Mouse (Mus musculus) limb, embryonic 11.5 days (tissue): ENCODE measurements around the gene C2cd2. TPM values are rescaled to one million over a fixed set of nuclear protein-coding genes. Genes with fewer than 3 reads are reported as not detected.

Experiments
- ATAC-seq: fragments of 200-750 bp; cut with Nextera tagmentation; 2 replicates; pipeline ENCODE4 v1.8.0; 2017; ENCODE audit warnings: low read depth; ENCODE audit not compliant: insufficient number of reproducible peaks, low FRiP score, low TSS enrichment
- DNase-seq: peaks from one replicate; pipeline ENCODE4 v3.0.0-alpha.2; 2015; ENCODE audit warnings: low spot score
- H3K27ac ChIP-seq: fragments of 300-500 bp; sonication (generic); replicated peaks from 2 replicates; pipeline ENCODE4 v1.5.1; 2014; ENCODE audit warnings: low read depth, mild to moderate bottlenecking, low read length
- H3K27me3 ChIP-seq: fragments of 300-500 bp; sonication (generic); 2 replicates; pipeline ENCODE4 v1.6.1; 2014; ENCODE audit warnings: mild to moderate bottlenecking, low read length, mixed read lengths; ENCODE audit not compliant: control insufficient read depth, insufficient read depth
- H3K36me3 ChIP-seq: fragments of 300-500 bp; sonication (generic); 2 replicates; pipeline ENCODE4 v1.6.1; 2014; ENCODE audit warnings: mild to moderate bottlenecking, low read length, moderate library complexity, mixed read lengths; ENCODE audit not compliant: control insufficient read depth, insufficient read depth
- H3K4me1 ChIP-seq: fragments of 300-500 bp; sonication (generic); 2 replicates; pipeline ENCODE4 v1.6.1; 2014; ENCODE audit warnings: low read length, mixed read lengths; ENCODE audit not compliant: control insufficient read depth, insufficient read depth
- H3K4me2 ChIP-seq: fragments of 300-500 bp; sonication (generic); 2 replicates; pipeline ENCODE4 v1.6.1; 2014; ENCODE audit warnings: low read depth, mild to moderate bottlenecking, moderate library complexity; ENCODE audit not compliant: severe bottlenecking
- H3K4me3 ChIP-seq: fragments of 300-500 bp; sonication (generic); 2 replicates; pipeline ENCODE4 v1.5.1; 2014; ENCODE audit warnings: low read depth, low read length
- H3K9ac ChIP-seq: fragments of 300-500 bp; sonication (generic); 2 replicates; pipeline ENCODE4 v1.6.1; 2014; ENCODE audit warnings: mild to moderate bottlenecking, low read length
- H3K9me3 ChIP-seq: fragments of 300-500 bp; sonication (generic); 2 replicates; pipeline ENCODE4 v1.6.1; 2016; ENCODE audit warnings: low read length; ENCODE audit not compliant: control insufficient read depth
- WGBS: fragments of 180-500 bp; shearing (Covaris S2); extraction: QIAGEN DNeasy Blood & Tissue Kit; methylation state at CpG from one replicate; pipeline ENCODE4 v1.1.7; 2014; 5-methylcytosine and 5-hydroxymethylcytosine counted together
- polyA plus RNA-seq: library from polyadenylated mRNA; unstranded; fragments of >200 nt; fragmentation: Nextera tagmentation; extraction: Ambion mirVana; gene quantifications from 2 replicates; pipeline ENCODE4 v1.2.1, GENCODE M21; 2014

The C2cd2 gene
- polyA plus RNA-seq, 1 experiment from 2014 or later = 13.4 TPM

DNA sequence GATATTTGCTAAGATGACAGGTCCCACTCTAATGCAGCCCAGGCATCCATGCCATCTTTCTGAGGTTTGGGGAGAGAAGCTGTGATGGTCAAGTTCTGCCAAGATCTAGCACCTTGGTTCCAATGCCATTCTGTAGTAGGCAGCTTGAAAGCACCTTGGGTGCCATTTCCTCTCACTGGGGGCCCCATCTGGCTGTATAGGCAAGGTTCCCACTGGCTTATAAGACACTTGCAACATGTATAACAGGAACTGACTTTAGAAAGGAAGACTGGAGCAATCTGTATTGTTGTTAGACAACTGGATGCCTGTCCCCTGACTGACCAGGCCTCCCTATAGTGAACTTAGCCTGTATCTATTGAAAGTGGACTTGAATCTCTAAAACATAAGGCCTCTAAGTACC, 74.6 kb downstream of the C2cd2 start:
- DNase-seq = no peak
- no peak overlapping the region for H3K27ac ChIP-seq

DNA sequence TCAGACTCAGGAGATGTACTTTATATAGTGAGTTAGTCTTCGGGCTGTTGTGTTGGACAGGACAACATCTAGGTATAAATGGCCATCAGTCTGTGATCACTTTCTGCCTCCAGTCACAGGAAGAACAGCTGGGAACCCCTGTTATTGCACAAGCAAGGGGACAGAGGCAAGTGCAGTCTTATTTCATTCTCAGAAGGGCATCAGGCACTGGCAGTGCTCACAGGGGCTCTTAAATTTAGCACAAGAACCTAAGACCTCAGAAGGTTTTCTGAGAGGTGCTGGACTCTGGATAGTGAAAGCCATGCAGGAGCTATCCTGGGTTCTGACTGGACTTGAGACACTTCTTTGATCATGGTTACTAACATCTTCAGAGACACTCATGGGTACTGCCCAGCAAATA, 78.7 kb downstream of the C2cd2 start:
- no peak overlapping the region for H3K4me2 ChIP-seq
- DNase-seq (no peak), ATAC-seq (no peak)
- H3K27ac ChIP-seq = no peak overlapping the region
- no peaks in the 10 kb centered on the region for H3K27me3 ChIP-seq
- no peak overlapping the region for H3K4me3 ChIP-seq
- H3K9me3 ChIP-seq = no peaks in the 10 kb centered on the region
- no peaks in the 10 kb centered on the region for H3K4me1 ChIP-seq
- H3K9ac ChIP-seq = no peak overlapping the region
- H3K36me3 ChIP-seq = no peaks in the 10 kb centered on the region
- WGBS = 95% methylated on average over 1 of the region's 1 CpGs

More for the DNA sequence above, 74.6 kb downstream of the C2cd2 start:
- no peaks in the 10 kb centered on the region for H3K36me3 ChIP-seq
- no peak overlapping the region for H3K4me3 ChIP-seq
- no peaks in the 10 kb centered on the region for H3K27me3 ChIP-seq
- H3K9ac ChIP-seq = no peak overlapping the region
- H3K9me3 ChIP-seq = no peaks in the 10 kb centered on the region
- no peak overlapping the region for H3K4me2 ChIP-seq
- no peaks in the 10 kb centered on the region for H3K4me1 ChIP-seq
- no peak for ATAC-seq

- no peak for DNase-seq
- Histone ChIP-seq H3K9ac (no peak overlapping the region), H3K4me2 (no peak overlapping the region), H3K9me3 (no peaks in the 10 kb centered on the region), H3K36me3 (no peaks in the 10 kb centered on the region), H3K27me3 (no peaks in the 10 kb centered on the region), H3K4me1 (no peaks in the 10 kb centered on the region), H3K27ac (no peak overlapping the region), H3K4me3 (no peak overlapping the region)
- no peak for ATAC-seq
These were observed 79.5 kb downstream of the C2cd2 start for GRCm38 (mm10) chr16:97882891-97883290.

- no peak overlapping the region for H3K27ac ChIP-seq
- no peak overlapping the region for H3K4me3 ChIP-seq
- no peak overlapping the region for H3K9ac ChIP-seq
- H3K4me2 ChIP-seq = no peak overlapping the region
- H3K4me1 ChIP-seq = no peaks in the 10 kb centered on the region
- no peaks in the 10 kb centered on the region for H3K36me3 ChIP-seq
- H3K27me3 ChIP-seq = no peaks in the 10 kb centered on the region
- ATAC-seq (no peak), DNase-seq (peak; percentile 54)
- no peaks in the 10 kb centered on the region for H3K9me3 ChIP-seq
- WGBS = 72% methylated on average over 1 of the region's 1 CpGs
These were observed 83.3 kb downstream of the C2cd2 start for GRCm38 (mm10) chr16:97879134-97879533.

DNA sequence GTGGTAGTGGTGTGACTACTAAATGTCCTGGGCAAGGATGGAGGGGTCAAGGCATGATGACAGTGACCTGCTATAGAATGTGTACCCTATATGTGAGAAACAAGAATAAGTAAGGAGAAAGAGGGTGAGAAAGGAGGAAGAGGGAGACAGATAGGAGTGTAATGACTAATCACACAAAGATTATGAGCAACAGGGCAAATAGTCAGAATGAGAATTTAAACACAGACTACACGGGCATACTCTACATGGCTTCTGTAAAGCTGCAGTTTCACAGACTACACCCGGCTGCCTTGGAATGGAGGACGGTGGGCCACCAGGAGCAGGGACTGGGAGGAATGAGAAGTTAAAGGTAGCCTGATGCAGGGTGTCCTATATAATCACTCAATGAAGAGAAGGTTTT, 84.9 kb downstream of the C2cd2 start:
- WGBS = 87% methylated on average over 3 of the region's 3 CpGs
- no peak overlapping the region for H3K4me3 ChIP-seq

GRCm38 (mm10) chr16:97875101-97875500, 87.3 kb downstream of the C2cd2 start:
- 91% methylated on average over 4 of the region's 4 CpGs for WGBS
- DNase-seq = no peak
- H3K27me3 ChIP-seq = no peaks in the 10 kb centered on the region
- H3K4me1 ChIP-seq = no peaks in the 10 kb centered on the region
- no peak overlapping the region for H3K4me2 ChIP-seq
- H3K36me3 ChIP-seq = no peaks in the 10 kb centered on the region
- no peak for ATAC-seq
- no peak overlapping the region for H3K27ac ChIP-seq
- H3K9ac ChIP-seq = no peak overlapping the region
- H3K4me3 ChIP-seq = no peak overlapping the region
- no peaks in the 10 kb centered on the region for H3K9me3 ChIP-seq

More for the DNA sequence above, 84.9 kb downstream of the C2cd2 start:
- no peaks in the 10 kb centered on the region for H3K9me3 ChIP-seq
- H3K4me2 ChIP-seq = no peak overlapping the region
- DNase-seq = no peak
- H3K36me3 ChIP-seq = no peaks in the 10 kb centered on the region
- no peaks in the 10 kb centered on the region for H3K27me3 ChIP-seq
- ATAC-seq = no peak
- H3K9ac ChIP-seq = no peak overlapping the region
- H3K4me1 ChIP-seq = no peaks in the 10 kb centered on the region
- H3K27ac ChIP-seq = no peak overlapping the region

GRCm38 (mm10) chr16:97874376-97874775, 88.0 kb downstream of the C2cd2 start:
- H3K36me3 ChIP-seq = no peaks in the 10 kb centered on the region
- no peak overlapping the region for H3K27ac ChIP-seq
- no peak overlapping the region for H3K9ac ChIP-seq
- H3K27me3 ChIP-seq = no peaks in the 10 kb centered on the region
- H3K4me1 ChIP-seq = no peaks in the 10 kb centered on the region
- DNase-seq (no peak), ATAC-seq (no peak)
- no peak overlapping the region for H3K4me3 ChIP-seq
- H3K9me3 ChIP-seq = no peaks in the 10 kb centered on the region
- WGBS = 61% methylated on average over 1 of the region's 1 CpGs
- H3K4me2 ChIP-seq = no peak overlapping the region

- no peak overlapping the region for H3K4me2 ChIP-seq
- no peak for ATAC-seq
- H3K27me3 ChIP-seq = no peaks in the 10 kb centered on the region
- no peak overlapping the region for H3K4me3 ChIP-seq
- no peak for DNase-seq
- no peak overlapping the region for H3K9ac ChIP-seq
- no peaks in the 10 kb centered on the region for H3K9me3 ChIP-seq
- H3K27ac ChIP-seq = no peak overlapping the region
- H3K4me1 ChIP-seq = no peaks in the 10 kb centered on the region
- no peaks in the 10 kb centered on the region for H3K36me3 ChIP-seq
- WGBS = 90% methylated on average over 5 of the region's 5 CpGs
These were observed 89.7 kb downstream of the C2cd2 start for GRCm38 (mm10) chr16:97872657-97873056.
